Mouse (Mus musculus): Measurements from ENCODE around the gene Prpf40a.

DNA sequence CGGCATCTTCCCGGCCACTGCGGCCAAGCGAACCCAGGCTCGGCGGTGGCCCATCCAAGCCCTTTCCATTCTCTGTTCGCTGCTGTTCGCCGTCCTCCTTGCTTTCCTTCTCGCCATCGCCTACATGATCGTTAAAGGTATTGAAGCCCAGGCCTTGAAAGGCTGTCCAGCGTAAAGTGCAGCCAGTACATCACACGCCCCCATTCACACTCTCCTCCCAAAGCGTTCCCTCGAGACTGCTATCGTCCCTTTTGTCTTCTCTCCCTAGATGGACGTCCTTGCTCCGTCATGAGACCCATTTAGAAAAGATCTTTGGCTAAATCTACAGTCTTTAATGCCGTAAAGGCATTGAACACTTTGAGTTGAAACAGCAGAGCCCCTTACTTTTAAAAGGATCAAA is 1.3 kb upstream of the Prpf40a start:
- TF ChIP-seq CTCF (IDR thresholded peaks at IDR 0.05; ENCODE audit: low read depth, low read length) = no peak
- TF ChIP-seq TAL1 (conservative IDR thresholded peaks at IDR 0.05; ENCODE audit: low read depth, low read length) = no peak
- TF ChIP-seq GATA1 (IDR thresholded peaks at IDR 0.05; ENCODE audit: borderline replicate concordance, low read length) = no peak
- TF ChIP-seq POLR2AphosphoS5 (IDR thresholded peaks at IDR 0.05; ENCODE audit: insufficient replicate concordance, low read depth, low read length) = no peak
- TF ChIP-seq GATA2 (IDR thresholded peaks at IDR 0.05; ENCODE audit: borderline replicate concordance, low read depth, low read length) = no peak
